Mouse (Mus musculus) CH12F3 (cell line): ENCODE results near the gene Hbq1b.
"Not testable (repeated sequence)": the region's sequence is repeated elsewhere in the genome, so short reads cannot be mapped to it uniquely, and the experiment has no call there.

Experiments
- in situ Hi-C: fragments of 300-500 bp; cut with MboI; formaldehyde crosslinking; loops from 2 replicates; pipeline ENCODE4 v1.14.3; 2020; ENCODE audit warnings: low sequenced_read_pairs

The Hbq1b gene

GRCm38 (mm10) chr11:32299865-32300264 is 13.1 kb downstream of the Hbq1b start, which contains the start of gene Hbq1a:
Gene Hbq1a (plus strand): TSS chr11:32300069.
- in situ Hi-C loops = not testable (repeated sequence)

GRCm38 (mm10) chr11:32300279-32301267 is 13.8 kb downstream of the Hbq1b start:
- in situ Hi-C loops = no loop called here

GRCm38 (mm10) chr11:32301506-32301905 is 14.7 kb downstream of the Hbq1b start:
- in situ Hi-C loops = no loop called here

- in situ Hi-C loops = no loop called here
Measured at GRCm38 (mm10) chr11:32302824-32303419, 16.2 kb downstream of the Hbq1b start.

GRCm38 (mm10) chr11:32303455-32303854 is 16.7 kb downstream of the Hbq1b start:
- in situ Hi-C loops = no loop called here

GRCm38 (mm10) chr11:32307006-32307405 is 20.2 kb downstream of the Hbq1b start:
- in situ Hi-C loops = no loop called here

- in situ Hi-C loops = no loop called here
Measured at GRCm38 (mm10) chr11:32309446-32309845, 22.7 kb downstream of the Hbq1b start.

GRCm38 (mm10) chr11:32309928-32310327 is 23.2 kb downstream of the Hbq1b start:
- in situ Hi-C loops = no loop called here

- in situ Hi-C loops = no loop called here
Measured at GRCm38 (mm10) chr11:32316009-32316408, 29.2 kb downstream of the Hbq1b start.

- in situ Hi-C loops = no loop called here
Measured at GRCm38 (mm10) chr11:32320507-32321195, 33.9 kb downstream of the Hbq1b start.

GRCm38 (mm10) chr11:32321196-32321565 is 34.4 kb downstream of the Hbq1b start:
- in situ Hi-C loops = no loop called here

GRCm38 (mm10) chr11:32324609-32325008 is 37.8 kb downstream of the Hbq1b start:
- in situ Hi-C loops = no loop called here

- in situ Hi-C loops = no loop called here
Measured at GRCm38 (mm10) chr11:32331075-32331474, 44.3 kb downstream of the Hbq1b start.

GRCm38 (mm10) chr11:32331861-32332260 is 45.1 kb downstream of the Hbq1b start:
- in situ Hi-C loops = no loop called here

GRCm38 (mm10) chr11:32333235-32333634 is 46.5 kb downstream of the Hbq1b start:
- in situ Hi-C loops = no loop called here

- in situ Hi-C loops = no loop called here
Measured at GRCm38 (mm10) chr11:32336435-32336907, 49.7 kb downstream of the Hbq1b start.
